Mouse (Mus musculus): ENCODE data around the gene Rps19bp1. TPM values are rescaled to one million over a fixed set of nuclear protein-coding genes. Genes with fewer than 3 reads are reported as not detected.

Gene Rps19bp1
- total RNA-seq (2021): 10 to 100 TPM; 38.3 to 42.0 TPM
- long read RNA-seq, experiment 1, transcript Rps19bp1-201 (4 exons, 838 nt): major isoform, 20 of 22 reads
- long read RNA-seq, experiment 1, partial matches to known transcripts: 1 of 22 reads
- long read RNA-seq, experiment 1, other reads (novel, unspliced or antisense): 1 of 22 reads
- long read RNA-seq, experiment 2, transcript Rps19bp1-201 (4 exons, 838 nt): major isoform, 15 of 18 reads
- long read RNA-seq, experiment 2, partial matches to known transcripts: 2 of 18 reads
- long read RNA-seq, experiment 2, other reads (novel, unspliced or antisense): 1 of 18 reads

GRCm38 (mm10) chr15:80263610-80264575, at the start of gene Rps19bp1:
TSS of gene Rps19bp1 (minus strand) at chr15:80264315.
- H3K27ac ChIP-seq: peak within 1 kb of the TSS; percentile 50
- intact Hi-C loops (cut with DNase I): loop anchor here (5.0 to 10.0 kb wide), 2 partner anchors 37 to 621 kb away; no protein-coding TSS in a partner anchor
- TF ChIP-seq CTCF (IDR thresholded peaks at IDR 0.05): no peak

GRCm38 (mm10) chr15:80306146-80306545, 42.0 kb upstream of the Rps19bp1 start:
- no peak for DNase-seq (ENCODE audit: extremely low spot score in 1 of 2, low spot score in 2 of 2)
- intact Hi-C loops (cut with DNase I): no loop called here
- H3K4me3 ChIP-seq: no peak overlapping the region

More at GRCm38 (mm10) chr15:80263610-80264575, at the start of gene Rps19bp1:
- DNase-seq (ENCODE audit: extremely low spot score in 1 of 2, low spot score in 2 of 2): peak; percentile 87
- peak within 1 kb of the TSS; percentile 84 for H3K4me3 ChIP-seq

DNA sequence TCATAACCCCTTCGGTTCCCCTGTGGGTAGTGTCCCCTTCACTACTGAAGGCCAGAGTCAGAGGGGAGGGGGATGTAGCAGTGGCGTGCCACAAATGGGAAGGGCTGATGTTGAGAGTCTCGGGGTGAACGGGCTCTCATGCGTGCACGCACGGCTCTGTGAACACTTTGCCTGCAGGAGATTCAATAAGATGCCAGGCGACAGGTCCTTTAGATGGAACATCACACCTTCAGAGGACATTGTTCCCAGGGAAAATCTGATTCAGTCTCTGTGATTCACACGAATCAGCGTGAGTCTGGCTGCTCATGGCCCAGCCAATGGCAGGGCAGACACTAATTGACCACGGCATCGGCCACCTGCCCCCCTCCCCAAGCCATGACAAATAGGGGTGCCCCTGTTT, 40.1 kb upstream of the Rps19bp1 start:
- no peak for TF ChIP-seq CTCF (IDR thresholded peaks at IDR 0.05)
- H3K4me3 ChIP-seq: no peak overlapping the region
- H3K27ac ChIP-seq: no peak overlapping the region; the same call in 1 of the 2 replicates
- no peak for DNase-seq (ENCODE audit: extremely low spot score in 1 of 2, low spot score in 2 of 2)
- intact Hi-C loops (cut with DNase I): no loop called here

More at GRCm38 (mm10) chr15:80306146-80306545, 42.0 kb upstream of the Rps19bp1 start:
- H3K27ac ChIP-seq: no peak overlapping the region
- TF ChIP-seq CTCF (IDR thresholded peaks at IDR 0.05): no peak

- Histone ChIP-seq H3K4me3 (no peak overlapping the region), H3K27ac (no peak overlapping the region; the same call in 1 of the 2 replicates)
- TF ChIP-seq CTCF (IDR thresholded peaks at IDR 0.05): no peak
- intact Hi-C loops (cut with DNase I): no loop called here
- peak; percentile 54 to 74 for DNase-seq (ENCODE audit: extremely low spot score in 1 of 2, low spot score in 2 of 2)
Observed at GRCm38 (mm10) chr15:80303779-80304178, 39.7 kb upstream of the Rps19bp1 start.

GRCm38 (mm10) chr15:80297146-80297545, 33.0 kb upstream of the Rps19bp1 start:
- peak; percentile 37 for TF ChIP-seq CTCF (IDR thresholded peaks at IDR 0.05)
- Histone ChIP-seq H3K27ac (no peak overlapping the region), H3K4me3 (no peak overlapping the region)
- intact Hi-C loops (cut with DNase I): no loop called here
- no peak for DNase-seq (ENCODE audit: extremely low spot score in 1 of 2, low spot score in 2 of 2)

DNA sequence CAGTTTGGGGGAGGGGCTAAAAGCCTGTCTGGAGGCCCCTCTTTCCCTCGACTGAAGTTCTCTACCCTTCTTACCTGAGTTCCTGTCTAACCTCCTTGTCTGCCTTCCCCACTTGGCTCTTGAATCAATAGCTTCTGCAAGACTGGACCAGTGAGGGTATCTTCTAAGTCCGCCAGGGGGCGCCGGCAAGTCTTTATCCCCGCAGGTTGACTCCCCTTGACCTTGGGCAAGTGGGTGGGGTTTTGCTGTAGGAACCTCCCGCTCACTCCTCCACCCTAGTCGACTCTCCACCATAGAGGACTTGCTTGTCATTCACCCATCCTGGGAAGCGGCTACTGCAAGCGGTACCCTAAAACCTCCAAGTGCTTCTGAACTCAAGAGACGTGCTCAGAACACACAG, 25.3 kb upstream of the Rps19bp1 start:
- DNase-seq (ENCODE audit: extremely low spot score in 1 of 2, low spot score in 2 of 2): peak; percentile 76 to 79
- Histone ChIP-seq H3K4me3 (peak overlapping the region; percentile 65), H3K27ac (peak overlapping the region; percentile 63)
- TF ChIP-seq CTCF (IDR thresholded peaks at IDR 0.05): peak; percentile 75
- intact Hi-C loops (cut with DNase I): loop anchor here (5.0 kb wide), 3 partner anchors 213 to 343 kb away; no protein-coding TSS in a partner anchor

DNA sequence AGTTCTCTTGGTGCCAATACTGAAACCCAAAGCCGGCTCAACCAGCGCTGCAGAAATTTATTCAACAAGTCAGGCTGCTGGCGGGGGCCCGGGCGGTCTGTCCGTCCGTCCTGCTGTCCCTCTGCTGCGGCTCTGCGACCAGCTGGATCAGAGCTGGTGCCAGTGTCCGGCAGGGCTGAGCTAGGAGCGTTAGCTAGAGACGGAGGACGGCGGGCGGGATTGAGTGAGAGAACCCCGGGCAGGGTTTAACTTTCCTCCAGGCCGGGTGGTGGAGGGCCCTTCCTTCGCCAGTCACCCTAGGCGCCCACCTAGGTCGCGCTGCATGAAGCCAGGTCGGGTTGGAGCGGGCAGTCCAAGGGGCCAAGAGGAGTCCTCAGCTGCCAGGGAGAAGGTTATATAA, 23.9 kb upstream of the Rps19bp1 start:
- peak overlapping the region; percentile 65 for H3K4me3 ChIP-seq
- H3K27ac ChIP-seq: peak overlapping the region; percentile 86
- intact Hi-C loops (cut with DNase I): loop anchor here (5.0 kb wide), 3 partner anchors 214 to 344 kb away; no protein-coding TSS in a partner anchor
- peak; percentile 30 to 46 for DNase-seq (ENCODE audit: extremely low spot score in 1 of 2, low spot score in 2 of 2)
- no peak for TF ChIP-seq CTCF (IDR thresholded peaks at IDR 0.05)

- intact Hi-C loops (cut with DNase I): loop anchor here (5.0 kb wide), 3 partner anchors 215 to 345 kb away; no protein-coding TSS in a partner anchor
- H3K27ac ChIP-seq: peak within 1 kb of the TSS; percentile 87
- H3K4me3 ChIP-seq: peak within 1 kb of the TSS; percentile 65
- TF ChIP-seq CTCF (IDR thresholded peaks at IDR 0.05): no peak; the same call in none of the 2 replicates
- DNase-seq (ENCODE audit: extremely low spot score in 1 of 2, low spot score in 2 of 2): peak; percentile 74 to 77
Observed at GRCm38 (mm10) chr15:80286851-80287415, 22.8 kb upstream of the Rps19bp1 start, which contains the start of gene Cacna1i. TSS of gene Cacna1i (plus strand) at chr15:80287238.

GRCm38 (mm10) chr15:80280646-80281045, 16.5 kb upstream of the Rps19bp1 start:
- no peak for DNase-seq (ENCODE audit: extremely low spot score in 1 of 2, low spot score in 2 of 2)
- peak; percentile 68 for TF ChIP-seq CTCF (IDR thresholded peaks at IDR 0.05)
- intact Hi-C loops (cut with DNase I): no loop called here
- Histone ChIP-seq H3K27ac (no peak overlapping the region), H3K4me3 (no peak overlapping the region)

DNA sequence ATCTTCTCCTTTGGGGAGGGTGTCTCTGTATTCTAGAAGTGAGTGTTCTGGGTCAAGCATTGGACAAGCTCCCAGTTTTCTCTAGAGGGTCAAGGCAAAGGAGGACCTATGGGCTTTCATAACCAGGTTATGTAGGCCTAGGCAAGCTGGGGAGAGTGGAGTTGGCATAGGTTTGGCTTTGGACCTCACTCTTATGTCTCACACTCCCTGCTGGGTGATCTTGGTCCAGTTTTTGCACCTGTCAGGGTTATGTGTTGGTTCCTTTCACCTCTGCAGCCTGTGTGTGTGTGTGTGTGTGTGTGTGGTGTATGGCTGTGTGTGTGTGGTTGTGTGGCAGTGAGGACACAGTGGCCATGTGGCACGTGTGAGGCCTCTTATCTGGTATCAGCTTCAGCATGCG, 14.9 kb upstream of the Rps19bp1 start:
- intact Hi-C loops (cut with DNase I): no loop called here
- no peak for TF ChIP-seq CTCF (IDR thresholded peaks at IDR 0.05)
- Histone ChIP-seq H3K27ac (peak overlapping the region; percentile 90), H3K4me3 (peak overlapping the region; percentile 34)
- DNase-seq (ENCODE audit: extremely low spot score in 1 of 2, low spot score in 2 of 2): no peak

- H3K27ac ChIP-seq: peak overlapping the region; percentile 90
- intact Hi-C loops (cut with DNase I): no loop called here
- DNase-seq (ENCODE audit: extremely low spot score in 1 of 2, low spot score in 2 of 2): peak; percentile 67 to 72
- no peak for TF ChIP-seq CTCF (IDR thresholded peaks at IDR 0.05)
- peak overlapping the region; percentile 34 for H3K4me3 ChIP-seq
Observed at GRCm38 (mm10) chr15:80278121-80278759, 14.1 kb upstream of the Rps19bp1 start.

All from left cerebral cortex, adult 2 months (tissue).